Mouse (Mus musculus): ENCODE results near the gene Pdcd2l.
"Not testable (repeated sequence)": the region's sequence is repeated elsewhere in the genome, so short reads cannot be mapped to it uniquely, and the experiment has no call there.

The Pdcd2l gene

GRCm38 (mm10) chr7:34213281-34213680 lies 16.8 kb upstream of the Pdcd2l start:
- DNase-seq (ENCODE audit: low spot score), result no peak

- DNase-seq (ENCODE audit: low spot score), result no peak
Measured at GRCm38 (mm10) chr7:34208027-34208745, 11.7 kb upstream of the Pdcd2l start.

- DNase-seq (ENCODE audit: low spot score), result no peak
Measured at GRCm38 (mm10) chr7:34206331-34206730, 9.9 kb upstream of the Pdcd2l start.

- not testable (repeated sequence) for DNase-seq (ENCODE audit: low spot score)
Measured at GRCm38 (mm10) chr7:34202147-34202546, 5.7 kb upstream of the Pdcd2l start.

- DNase-seq (ENCODE audit: low spot score), result no peak
Measured at GRCm38 (mm10) chr7:34200829-34201228, 4.4 kb upstream of the Pdcd2l start.

- no peak for DNase-seq (ENCODE audit: low spot score)
Measured at GRCm38 (mm10) chr7:34198346-34198745, 1.9 kb upstream of the Pdcd2l start.

- no peak for DNase-seq (ENCODE audit: low spot score)
Measured at GRCm38 (mm10) chr7:34195632-34196031, 829 bp downstream of the Pdcd2l start.

GRCm38 (mm10) chr7:34192825-34193224 lies 3.6 kb downstream of the Pdcd2l start:
- no peak for DNase-seq (ENCODE audit: low spot score)

- no peak for DNase-seq (ENCODE audit: low spot score)
Measured at GRCm38 (mm10) chr7:34189376-34189989, 7.0 kb downstream of the Pdcd2l start.

GRCm38 (mm10) chr7:34183794-34184193 lies 12.7 kb downstream of the Pdcd2l start:
- no peak for DNase-seq (ENCODE audit: low spot score)

GRCm38 (mm10) chr7:34183356-34183755 lies 13.1 kb downstream of the Pdcd2l start:
- no peak for DNase-seq (ENCODE audit: low spot score)

- not testable (repeated sequence) for DNase-seq (ENCODE audit: low spot score)
Measured at GRCm38 (mm10) chr7:34176241-34176640, 20.2 kb downstream of the Pdcd2l start.

GRCm38 (mm10) chr7:34172251-34172650 lies 24.2 kb downstream of the Pdcd2l start:
- no peak for DNase-seq (ENCODE audit: low spot score)

GRCm38 (mm10) chr7:34169454-34169853 lies 27.0 kb downstream of the Pdcd2l start, which contains the start of gene Uba2:
Gene Uba2, minus strand, starts transcription at chr7:34169599.
- no peak for DNase-seq (ENCODE audit: low spot score)

- peak; percentile 66 for DNase-seq (ENCODE audit: low spot score)
Measured at GRCm38 (mm10) chr7:34168470-34169251, 27.8 kb downstream of the Pdcd2l start.

- DNase-seq (ENCODE audit: low spot score), result no peak
Measured at GRCm38 (mm10) chr7:34167766-34168469, 28.5 kb downstream of the Pdcd2l start.

GRCm38 (mm10) chr7:34166850-34167249 lies 29.6 kb downstream of the Pdcd2l start:
- DNase-seq (ENCODE audit: low spot score), result no peak

- DNase-seq (ENCODE audit: low spot score), result no peak
Measured at GRCm38 (mm10) chr7:34165999-34166398, 30.5 kb downstream of the Pdcd2l start.

- DNase-seq (ENCODE audit: low spot score), result no peak
Measured at GRCm38 (mm10) chr7:34164671-34165070, 31.8 kb downstream of the Pdcd2l start.

GRCm38 (mm10) chr7:34159167-34159566 lies 37.3 kb downstream of the Pdcd2l start:
- DNase-seq (ENCODE audit: low spot score), result no peak

- no peak for DNase-seq (ENCODE audit: low spot score)
Measured at GRCm38 (mm10) chr7:34157994-34158393, 38.5 kb downstream of the Pdcd2l start.

- no peak for DNase-seq (ENCODE audit: low spot score)
Measured at GRCm38 (mm10) chr7:34147193-34147592, 49.3 kb downstream of the Pdcd2l start.

Data from layer of hippocampus, adult 9-10 months (tissue).